Mouse (Mus musculus): ENCODE data around the gene Manbal. TPM values are rescaled to one million over a fixed set of nuclear protein-coding genes. Genes with fewer than 3 reads are reported as not detected.
"Not testable (repeated sequence)": the region's sequence is repeated elsewhere in the genome, so short reads cannot be mapped to it uniquely, and the experiment has no call there.

The Manbal gene
- polyA plus RNA-seq, 1 experiment from 2014 or later: 92.3 TPM

GRCm38 (mm10) chr2:157371696-157372095 is 4.3 kb downstream of the Manbal start:
- H3K4me1 ChIP-seq: peaks cover 24% of the 10 kb centered on the region
- no peak overlapping the region for H3K27ac ChIP-seq (replicated peaks)
- H3K27me3 ChIP-seq: no peaks in the 10 kb centered on the region
- ATAC-seq (ENCODE audit: insufficient number of reproducible peaks, low FRiP score, low TSS enrichment, low read depth): no peak
- H3K36me3 ChIP-seq: no peaks in the 10 kb centered on the region
- H3K9ac ChIP-seq: no peak overlapping the region
- no peak overlapping the region for H3K4me2 ChIP-seq (replicated peaks)
- no peak overlapping the region for H3K4me3 ChIP-seq (replicated peaks)
- H3K9me3 ChIP-seq (replicated peaks): no peaks in the 10 kb centered on the region
- 69% methylated on average over 6 of the region's 6 CpGs for WGBS

- Histone ChIP-seq H3K36me3 (no peaks in the 10 kb centered on the region), H3K9me3 (replicated peaks) (no peaks in the 10 kb centered on the region), H3K4me2 (replicated peaks) (no peak overlapping the region), H3K27ac (replicated peaks) (no peak overlapping the region), H3K4me1 (peaks cover 17% of the 10 kb centered on the region), H3K9ac (no peak overlapping the region), H3K27me3 (no peaks in the 10 kb centered on the region), H3K4me3 (replicated peaks) (no peak overlapping the region)
- 0 out of 2 replicates have a peak, but pooled peaks have one; percentile 11 for ATAC-seq (ENCODE audit: insufficient number of reproducible peaks, low FRiP score, low TSS enrichment, low read depth)
- 84% methylated on average over 3 of the region's 3 CpGs for WGBS
Measured at GRCm38 (mm10) chr2:157373681-157374080, 6.3 kb downstream of the Manbal start.

- Histone ChIP-seq H3K9me3 (replicated peaks) (no peaks in the 10 kb centered on the region), H3K27me3 (no peaks in the 10 kb centered on the region), H3K9ac (no peak overlapping the region), H3K4me2 (replicated peaks) (no peak overlapping the region), H3K4me3 (replicated peaks) (no peak overlapping the region), H3K4me1 (peaks cover 14% of the 10 kb centered on the region), H3K36me3 (peaks cover 11% of the 10 kb centered on the region; the same call in 1 of the 2 replicates), H3K27ac (replicated peaks) (no peak overlapping the region)
- 51% methylated on average over 8 of the region's 8 CpGs for WGBS
- ATAC-seq (ENCODE audit: insufficient number of reproducible peaks, low FRiP score, low TSS enrichment, low read depth): no peak
Measured at GRCm38 (mm10) chr2:157375051-157375450, 7.7 kb downstream of the Manbal start.

GRCm38 (mm10) chr2:157375794-157376757 is 8.7 kb downstream of the Manbal start:
- Histone ChIP-seq H3K4me2 (replicated peaks) (no peak overlapping the region), H3K36me3 (peaks cover 11% of the 10 kb centered on the region; the same call in 1 of the 2 replicates), H3K9ac (no peak overlapping the region), H3K4me3 (replicated peaks) (no peak overlapping the region), H3K27me3 (no peaks in the 10 kb centered on the region), H3K27ac (replicated peaks) (no peak overlapping the region), H3K9me3 (replicated peaks) (no peaks in the 10 kb centered on the region), H3K4me1 (peaks cover 14% of the 10 kb centered on the region)
- no peak for ATAC-seq (ENCODE audit: insufficient number of reproducible peaks, low FRiP score, low TSS enrichment, low read depth)
- 29% methylated on average over 14 of the region's 14 CpGs for WGBS

- H3K27me3 ChIP-seq: no peaks in the 10 kb centered on the region
- ATAC-seq (ENCODE audit: insufficient number of reproducible peaks, low FRiP score, low TSS enrichment, low read depth): no peak
- no peak overlapping the region for H3K4me2 ChIP-seq (replicated peaks)
- peaks cover 14% of the 10 kb centered on the region for H3K4me1 ChIP-seq
- peaks cover 11% of the 10 kb centered on the region; the same call in 1 of the 2 replicates for H3K36me3 ChIP-seq
- H3K4me3 ChIP-seq (replicated peaks): no peak overlapping the region
- WGBS: 44% methylated on average over 3 of the region's 3 CpGs
- no peaks in the 10 kb centered on the region for H3K9me3 ChIP-seq (replicated peaks)
- H3K9ac ChIP-seq: no peak overlapping the region
- no peak overlapping the region for H3K27ac ChIP-seq (replicated peaks)
Measured at GRCm38 (mm10) chr2:157376995-157377394, 9.6 kb downstream of the Manbal start.

GRCm38 (mm10) chr2:157384836-157385235 is 17.4 kb downstream of the Manbal start:
- Histone ChIP-seq H3K36me3 (peaks cover 18% of the 10 kb centered on the region; the same call in 1 of the 2 replicates), H3K4me3 (replicated peaks) (no peak overlapping the region), H3K9ac (no peak overlapping the region), H3K9me3 (replicated peaks) (no peaks in the 10 kb centered on the region), H3K27ac (replicated peaks) (no peak overlapping the region), H3K27me3 (no peaks in the 10 kb centered on the region), H3K4me1 (no peaks in the 10 kb centered on the region), H3K4me2 (replicated peaks) (no peak overlapping the region)
- 53% methylated on average over 4 of the region's 4 CpGs for WGBS
- ATAC-seq (ENCODE audit: insufficient number of reproducible peaks, low FRiP score, low TSS enrichment, low read depth): no peak

GRCm38 (mm10) chr2:157388901-157389590 is 21.7 kb downstream of the Manbal start:
- 88% methylated on average over 14 of the region's 14 CpGs for WGBS
- not testable (repeated sequence) for ATAC-seq (ENCODE audit: insufficient number of reproducible peaks, low FRiP score, low TSS enrichment, low read depth); H3K27ac ChIP-seq (replicated peaks); H3K9ac ChIP-seq; H3K27me3 ChIP-seq; H3K9me3 ChIP-seq (replicated peaks); H3K4me1 ChIP-seq; H3K4me2 ChIP-seq (replicated peaks); H3K4me3 ChIP-seq (replicated peaks)
- H3K36me3 ChIP-seq: 0 out of 2 replicates have a peak, but pooled peaks cover 12% of the 10 kb centered on the region

- 0 out of 2 replicates have a peak, but pooled peaks cover 11% of the 10 kb centered on the region for H3K36me3 ChIP-seq
- no peak overlapping the region for H3K4me3 ChIP-seq (replicated peaks)
- no peak overlapping the region for H3K9ac ChIP-seq
- ATAC-seq (ENCODE audit: insufficient number of reproducible peaks, low FRiP score, low TSS enrichment, low read depth): no peak
- no peak overlapping the region for H3K4me2 ChIP-seq (replicated peaks)
- H3K9me3 ChIP-seq (replicated peaks): no peaks in the 10 kb centered on the region
- 87% methylated on average over 7 of the region's 7 CpGs for WGBS
- H3K4me1 ChIP-seq: no peaks in the 10 kb centered on the region
- H3K27me3 ChIP-seq: no peaks in the 10 kb centered on the region
- no peak overlapping the region for H3K27ac ChIP-seq (replicated peaks)
Measured at GRCm38 (mm10) chr2:157389591-157389921, 22.2 kb downstream of the Manbal start.

- Histone ChIP-seq H3K4me3 (replicated peaks) (no peak overlapping the region), H3K27ac (replicated peaks) (no peak overlapping the region), H3K36me3 (peaks cover 21% of the 10 kb centered on the region), H3K9ac (no peak overlapping the region), H3K27me3 (no peaks in the 10 kb centered on the region), H3K9me3 (replicated peaks) (no peaks in the 10 kb centered on the region), H3K4me1 (no peaks in the 10 kb centered on the region), H3K4me2 (replicated peaks) (no peak overlapping the region)
- 86% methylated on average over 2 of the region's 2 CpGs for WGBS
- no peak for ATAC-seq (ENCODE audit: insufficient number of reproducible peaks, low FRiP score, low TSS enrichment, low read depth)
Measured at GRCm38 (mm10) chr2:157392331-157392730, 24.9 kb downstream of the Manbal start.

- Histone ChIP-seq H3K4me1 (no peaks in the 10 kb centered on the region), H3K27me3 (no peaks in the 10 kb centered on the region), H3K9ac (no peak overlapping the region), H3K4me3 (replicated peaks) (no peak overlapping the region), H3K4me2 (replicated peaks) (no peak overlapping the region), H3K27ac (replicated peaks) (no peak overlapping the region), H3K9me3 (replicated peaks) (no peaks in the 10 kb centered on the region), H3K36me3 (peaks cover 31% of the 10 kb centered on the region)
- ATAC-seq (ENCODE audit: insufficient number of reproducible peaks, low FRiP score, low TSS enrichment, low read depth): no peak
- 95% methylated on average over 4 of the region's 4 CpGs for WGBS
Measured at GRCm38 (mm10) chr2:157393549-157393948, 26.2 kb downstream of the Manbal start.

- no peak for ATAC-seq (ENCODE audit: insufficient number of reproducible peaks, low FRiP score, low TSS enrichment, low read depth)
- no peaks in the 10 kb centered on the region for H3K9me3 ChIP-seq (replicated peaks)
- H3K9ac ChIP-seq: no peak overlapping the region
- H3K27ac ChIP-seq (replicated peaks): no peak overlapping the region
- H3K4me1 ChIP-seq: no peaks in the 10 kb centered on the region
- no peak overlapping the region for H3K4me2 ChIP-seq (replicated peaks)
- H3K4me3 ChIP-seq (replicated peaks): no peak overlapping the region
- H3K27me3 ChIP-seq: no peaks in the 10 kb centered on the region
- peaks cover 33% of the 10 kb centered on the region for H3K36me3 ChIP-seq
- WGBS: 67% methylated on average over 6 of the region's 6 CpGs
Measured at GRCm38 (mm10) chr2:157394868-157395267, 27.5 kb downstream of the Manbal start.
